Mouse (Mus musculus) bone marrow, adult 2 months (tissue): ENCODE data around the gene Them4.
"Not testable (repeated sequence)": the region's sequence is repeated elsewhere in the genome, so short reads cannot be mapped to it uniquely, and the experiment has no call there.

ENCODE experiments used
- CTCF ChIP-seq: fragments of 200-500 bp; IDR thresholded peaks from 2 replicates; pipeline ENCODE4 v1.5.1; 2011; ENCODE audit warnings: low read length, control low read depth; ENCODE audit not compliant: control insufficient read depth, insufficient read depth
- POLR2A ChIP-seq: fragments of 200-500 bp; IDR thresholded peaks from 2 replicates; pipeline ENCODE4 v1.6.1; 2011; ENCODE audit warnings: low read depth, mild to moderate bottlenecking, control low read depth, low read length, borderline replicate concordance; ENCODE audit not compliant: control insufficient read depth

DNA sequence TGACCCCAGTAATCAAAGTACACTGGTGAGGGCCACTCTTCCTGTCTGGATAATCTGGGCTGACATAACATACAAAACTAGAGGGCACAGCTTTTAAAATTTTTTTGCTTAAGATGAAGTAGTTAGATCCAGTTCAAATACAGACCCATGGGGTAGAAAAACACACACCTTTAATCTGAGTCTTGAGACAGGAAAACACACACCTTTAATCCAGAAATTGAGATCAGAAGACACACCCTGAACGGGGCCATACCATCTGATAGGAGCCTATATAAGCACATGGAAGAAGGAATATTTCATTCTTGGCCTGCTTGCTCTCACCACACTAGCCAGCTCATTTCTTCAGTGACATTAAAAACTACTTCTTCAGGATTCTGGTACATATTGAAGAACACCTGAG lies 46.2 kb upstream of the Them4 start, which contains the start of gene Gm4778:
- TF ChIP-seq CTCF, POLR2A: not testable (repeated sequence)
